Mouse (Mus musculus) hematopoietic stem cell, adult 5-6 weeks (primary cell): ENCODE measurements at regions not wholly inside any gene's neighbourhood (a gene's known extent, or its start where the extent isn't known, plus 50 kb on each side); places are given as distances from the start of the nearest gene placed in this dataset.

Source experiments
- ATAC-seq, 2 experiments: fragments of 125-278 bp in 1 of 2; replicated peaks in 1 of 2; 2 replicates each; pipeline ENCODE4 v1.8.0; 2016 to 2017; ENCODE audit warnings: inconsistent platforms in 2 of 2, mild to moderate bottlenecking in 2 of 2, moderate number of reproducible peaks in 2 of 2, low read depth in 1 of 2, moderate TSS enrichment in 1 of 2; ENCODE audit not compliant: low FRiP score in 2 of 2, poor library complexity in 2 of 2, severe bottlenecking in 2 of 2, insufficient read depth in 1 of 2, low TSS enrichment in 1 of 2

GRCm38 (mm10) chr13:32649982-32650381 lies 133.8 kb downstream of the Mylk4 start:
- no peak for ATAC-seq

- ATAC-seq: peak; percentile 60 to 62; a peak in 3 of 4 replicates
Observed at GRCm38 (mm10) chr13:32643030-32643750, 140.6 kb downstream of the Mylk4 start.

GRCm38 (mm10) chr13:32640941-32641340 lies 142.8 kb downstream of the Mylk4 start:
- ATAC-seq: no peak

DNA sequence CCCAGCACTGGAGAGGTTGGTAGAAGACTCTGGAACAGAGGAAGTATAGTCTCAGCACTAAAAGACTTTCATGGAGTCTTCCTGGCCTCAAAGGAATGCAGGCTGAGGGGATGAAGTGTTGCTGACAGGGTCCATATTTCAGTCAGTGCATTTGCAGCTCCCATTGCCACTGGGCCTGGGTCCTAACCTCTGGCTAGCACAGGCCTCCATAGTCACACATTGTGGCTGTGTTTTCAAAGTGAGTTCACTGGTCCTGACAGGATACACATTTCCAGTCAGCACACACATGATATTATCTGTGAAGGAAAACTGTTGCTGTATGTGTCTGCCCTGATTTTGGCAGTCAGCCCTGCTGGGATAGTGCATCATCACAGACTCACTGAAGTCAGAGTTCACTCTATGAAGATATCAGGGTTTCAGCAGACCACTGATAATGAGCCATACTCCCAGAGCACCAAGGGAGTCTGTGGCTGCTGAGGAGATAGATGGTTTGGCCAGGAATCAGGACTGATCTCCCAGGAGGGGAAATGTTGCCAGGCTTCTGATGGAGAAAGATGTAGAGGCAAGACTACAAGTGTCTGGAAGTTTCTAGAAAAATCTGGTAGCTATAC lies 153.5 kb downstream of the Mylk4 start:
- ATAC-seq: no peak

DNA sequence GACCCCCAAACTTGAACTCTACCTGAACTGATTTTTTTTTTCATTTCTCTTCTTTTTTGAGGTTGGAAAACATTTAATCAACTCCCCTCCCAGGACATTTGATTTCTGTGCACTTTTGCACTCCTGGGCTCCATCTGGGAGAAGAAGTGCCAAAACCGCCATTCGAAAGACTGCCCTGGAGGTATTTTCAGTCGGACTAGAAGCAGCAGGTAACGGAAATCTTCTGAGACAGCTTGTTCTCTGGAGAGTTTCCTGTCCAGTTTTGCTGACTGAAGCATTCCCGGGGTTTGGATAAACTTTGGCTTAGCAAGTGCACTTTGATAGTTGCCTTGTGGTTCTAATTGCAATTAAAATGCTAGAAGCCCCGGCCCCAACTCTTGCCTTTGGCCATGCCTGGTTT lies 169.8 kb downstream of the Mylk4 start:
- no peak for ATAC-seq

DNA sequence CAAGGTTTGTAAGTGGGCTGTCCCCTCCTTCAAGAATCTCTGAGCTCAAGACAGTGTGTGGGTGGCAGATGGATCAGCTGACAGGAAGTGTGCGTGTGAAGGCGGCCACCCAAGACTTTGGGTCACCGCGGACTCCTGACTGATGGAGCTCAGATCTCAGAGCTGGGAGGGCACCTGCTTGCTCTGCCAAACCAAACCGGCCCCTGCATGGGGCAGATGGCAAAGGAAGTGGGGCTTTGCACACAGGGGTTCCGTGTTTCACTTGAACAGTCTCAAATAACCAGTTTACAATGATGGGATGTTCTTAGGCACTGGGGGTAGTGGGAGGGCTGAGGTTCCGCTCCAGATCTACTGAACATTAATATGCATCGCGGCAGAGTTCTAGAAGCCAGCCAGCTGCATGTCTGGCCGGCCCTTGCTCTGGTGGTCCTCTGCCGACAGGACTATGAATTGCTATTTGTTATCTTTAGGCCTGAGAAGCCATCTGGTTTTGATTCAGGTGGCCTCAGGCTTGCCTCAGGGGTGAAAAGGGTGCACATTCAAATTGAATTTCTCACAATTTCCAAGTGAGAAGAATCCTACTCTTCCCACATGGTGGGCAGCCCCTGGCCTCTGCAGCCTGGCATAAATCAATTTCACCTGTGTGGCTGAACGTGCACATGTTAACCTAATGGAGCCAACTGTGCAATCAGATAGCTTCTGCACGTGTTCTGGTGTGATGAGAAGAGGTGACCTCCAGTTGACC lies 172.0 kb downstream of the Mylk4 start:
- peak; percentile 73 to 81 for ATAC-seq

- ATAC-seq: no peak
Observed at GRCm38 (mm10) chr13:32610970-32611369, 172.8 kb downstream of the Mylk4 start.

DNA sequence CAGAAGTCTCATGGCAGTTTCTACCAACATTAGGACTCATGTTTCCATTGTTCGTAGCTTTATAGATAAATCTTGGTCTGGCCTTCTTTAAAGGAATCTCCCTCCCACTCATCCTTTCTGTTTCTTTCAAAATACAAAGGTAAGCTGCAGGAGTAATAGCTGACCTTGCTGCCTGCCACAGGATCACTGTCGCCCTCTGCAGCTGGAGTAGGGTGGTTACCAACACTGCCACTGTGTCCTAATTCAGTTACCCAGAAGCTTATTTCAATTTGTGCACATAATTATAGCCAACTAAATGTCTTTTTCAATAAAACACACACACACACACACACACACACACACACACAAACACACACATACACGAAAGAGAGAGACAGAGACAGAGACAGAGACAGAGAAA lies 175.3 kb downstream of the Mylk4 start:
- ATAC-seq: no peak

DNA sequence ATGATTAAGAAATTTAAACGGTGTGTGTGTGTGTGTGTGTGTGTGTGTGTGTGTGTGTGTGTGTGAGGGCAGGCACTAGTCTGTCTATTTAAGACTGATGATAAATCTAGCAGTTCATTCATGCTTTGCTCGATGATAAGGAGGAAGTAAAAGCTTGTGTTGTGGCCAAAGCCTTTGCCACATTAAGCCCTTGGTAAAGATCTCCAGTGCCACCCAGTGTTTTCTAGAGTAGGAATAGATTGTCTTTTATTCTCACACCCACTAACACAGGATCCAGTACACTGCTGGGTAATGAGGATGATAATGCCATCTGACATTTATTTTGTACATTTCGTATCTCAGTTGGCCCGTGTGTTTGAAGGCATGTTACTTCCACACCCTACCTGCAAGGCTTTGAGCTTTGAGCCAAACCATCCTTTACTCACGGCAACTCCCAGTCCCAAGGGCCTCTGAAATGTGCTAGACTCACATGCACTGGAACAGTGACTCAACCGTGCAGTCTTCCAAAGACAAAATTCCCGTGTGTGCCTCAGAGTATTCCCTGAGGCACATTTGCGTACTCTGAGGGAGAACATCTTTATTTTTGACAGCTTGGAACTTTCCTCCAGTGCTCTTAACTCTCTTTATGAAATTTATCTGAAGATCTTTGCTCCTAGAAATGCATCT lies 179.7 kb downstream of the Mylk4 start:
- peak in 1 of 2 experiments; percentile 65; a peak in 2 of 4 replicates for ATAC-seq

GRCm38 (mm10) chr13:32601315-32601714 lies 182.4 kb downstream of the Mylk4 start:
- ATAC-seq: no peak

GRCm38 (mm10) chr13:32593611-32594010 lies 190.1 kb downstream of the Mylk4 start:
- ATAC-seq: no peak

GRCm38 (mm10) chr13:32593131-32593530 lies 190.6 kb downstream of the Mylk4 start:
- no peak for ATAC-seq

- ATAC-seq: no peak
Observed at GRCm38 (mm10) chr13:32581598-32581997, 202.2 kb downstream of the Mylk4 start.

GRCm38 (mm10) chr13:32567850-32568249 lies 215.9 kb downstream of the Mylk4 start:
- ATAC-seq: no peak

- ATAC-seq: no peak
Observed at GRCm38 (mm10) chr13:32560666-32561065, 222.1 kb upstream of the Gmds start.

GRCm38 (mm10) chr13:32556396-32556795 lies 217.9 kb upstream of the Gmds start:
- ATAC-seq: no peak

DNA sequence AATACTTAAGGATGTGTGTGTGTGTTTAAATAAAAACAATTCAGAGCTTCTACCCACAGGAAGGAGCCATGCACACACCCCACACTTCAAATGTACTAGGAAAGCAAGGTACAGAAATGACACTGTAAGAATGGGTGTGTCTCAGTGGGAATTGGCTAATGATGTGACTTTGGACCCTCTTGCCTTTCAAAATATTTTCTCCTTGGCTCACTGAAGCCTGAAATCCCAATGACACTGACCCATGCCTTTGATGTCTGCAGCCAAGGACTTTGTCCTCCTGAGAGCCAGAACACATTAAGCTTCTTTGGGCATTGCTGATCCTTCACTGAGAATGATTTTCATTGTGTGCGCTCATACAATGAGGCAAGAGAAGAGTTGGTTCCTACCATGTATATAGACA lies 216.5 kb upstream of the Gmds start:
- no peak for ATAC-seq

- ATAC-seq: no peak
Observed at GRCm38 (mm10) chr13:32554601-32555000, 216.1 kb upstream of the Gmds start.
